Mouse (Mus musculus) lung, postnatal 0 days (tissue): Measurements from ENCODE around the gene Vmn1r203.
"Not testable (repeated sequence)": the region's sequence is repeated elsewhere in the genome, so short reads cannot be mapped to it uniquely, and the experiment has no call there.

Experiments used
- CTCF ChIP-seq: IDR thresholded peaks from 2 replicates; pipeline ENCODE4 v1.5.1; 2016; ENCODE audit warnings: antibody characterized with exemption, mild to moderate bottlenecking
- EP300 ChIP-seq: IDR thresholded peaks from 2 replicates; pipeline ENCODE4 v1.6.1; 2016; ENCODE audit warnings: antibody characterized with exemption, mild to moderate bottlenecking, control low read depth

GRCm38 (mm10) chr13:22552898-22553297 lies 35.0 kb downstream of the Vmn1r203 start, which contains the start of gene Vmn1r204:
- TF ChIP-seq CTCF, EP300: not testable (repeated sequence)
